Mouse (Mus musculus) liver, embryonic 14.5 days (tissue): ENCODE measurements around the gene Vac14.

Experiments
- CTCF ChIP-seq: IDR thresholded peaks from 2 replicates; pipeline ENCODE4 v1.5.1; 2016; ENCODE audit warnings: antibody characterized with exemption, low read depth, control low read depth
- EP300 ChIP-seq: IDR thresholded peaks from 2 replicates; pipeline ENCODE4 v1.6.1; 2016; ENCODE audit warnings: antibody characterized with exemption, low read depth

DNA sequence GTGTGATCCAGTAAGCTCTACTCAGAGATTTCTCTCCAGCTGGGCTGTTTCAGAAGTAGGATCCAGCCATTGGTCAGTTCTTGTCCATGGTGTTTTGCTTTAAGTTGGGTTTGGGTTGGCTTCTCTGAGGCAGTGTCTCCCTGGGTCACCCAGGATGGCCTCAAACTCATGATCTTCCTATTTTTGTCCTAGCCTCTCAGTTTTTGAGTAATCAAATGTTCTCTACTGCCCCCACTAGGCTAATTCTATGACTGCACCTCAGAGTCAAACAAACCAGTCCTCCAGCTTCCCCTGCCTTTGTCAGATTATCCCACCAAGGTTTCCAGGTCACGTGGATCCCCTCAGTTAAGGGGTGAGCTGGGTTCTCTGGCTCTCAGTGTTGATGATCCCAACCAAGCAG lies 13.8 kb upstream of the Vac14 start:
- peak; percentile 38 for TF ChIP-seq CTCF
- no peak for TF ChIP-seq EP300
